Mouse (Mus musculus): ENCODE results near the gene Olfr1031.
"Not testable (repeated sequence)": the region's sequence is repeated elsewhere in the genome, so short reads cannot be mapped to it uniquely, and the experiment has no call there.

The Olfr1031 gene

DNA sequence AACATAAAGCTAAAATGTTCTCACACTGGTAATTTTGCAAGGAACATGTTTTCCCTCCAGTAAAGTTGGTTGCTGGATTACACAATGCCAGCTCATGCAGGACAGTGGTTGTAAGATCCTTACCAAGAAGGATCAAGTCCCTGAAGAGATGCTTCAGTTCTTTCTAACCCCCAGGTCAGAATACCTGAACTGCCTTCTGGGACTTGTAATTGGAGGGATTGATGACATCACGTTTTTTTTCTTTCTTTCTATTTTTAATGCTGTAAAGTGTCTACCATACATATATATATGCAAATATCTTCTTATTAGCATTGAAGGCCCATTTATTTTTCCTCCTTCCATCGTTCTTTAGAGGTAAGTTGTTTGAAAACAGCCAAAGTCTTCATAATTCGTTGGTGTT lies at the start of gene Olfr1031:
TSS of gene Olfr1031 (plus strand) at position 301 of the 400 bp plus-strand sequence.
- no peak for DNase-seq (ENCODE audit: low spot score in 2 of 2)

DNA sequence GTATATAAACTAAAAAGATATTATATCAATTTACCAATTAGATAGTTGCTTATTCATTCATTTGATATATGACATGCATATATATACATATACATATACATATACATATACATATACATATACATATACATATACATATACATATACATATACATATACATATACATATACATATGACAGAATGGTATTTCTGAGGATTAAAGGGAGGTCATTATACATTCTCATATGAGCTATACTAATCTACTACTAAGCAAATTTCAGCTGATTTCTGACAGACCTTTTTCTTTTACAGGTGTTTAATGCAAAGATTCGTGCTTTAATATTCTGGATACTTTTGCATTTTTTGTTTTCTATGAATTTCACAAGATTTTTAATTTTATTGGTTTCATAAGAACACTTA lies 40.0 kb upstream of the Olfr1031 start, which contains the start of gene Olfr1028:
TSS of gene Olfr1028 (plus strand) at position 301 of the 400 bp plus-strand sequence.
- no peak for DNase-seq (ENCODE audit: low spot score in 2 of 2)

- no peak for DNase-seq (ENCODE audit: low spot score in 2 of 2)
Measured at GRCm38 (mm10) chr2:85973595-85973994, 16.5 kb upstream of the Olfr1031 start, which contains the start of gene Olfr1029. Gene Olfr1029, plus strand, starts transcription at chr2:85973895.

GRCm38 (mm10) chr2:85978976-85979375 lies 11.1 kb upstream of the Olfr1031 start, which contains the start of gene Olfr1030:
Gene Olfr1030, plus strand, starts transcription at chr2:85979276.
- DNase-seq (ENCODE audit: low spot score in 2 of 2) = no peak

- no peak for DNase-seq (ENCODE audit: low spot score in 2 of 2)
Measured at GRCm38 (mm10) chr2:86005240-86005639, 15.1 kb downstream of the Olfr1031 start, which contains the start of gene Olfr1032. Gene Olfr1032, plus strand, starts transcription at chr2:86005540.

GRCm38 (mm10) chr2:86020406-86020805 lies 30.3 kb downstream of the Olfr1031 start, which contains the start of gene Olfr1033:
Gene Olfr1033, plus strand, starts transcription at chr2:86020633.
- not testable (repeated sequence) for DNase-seq (ENCODE audit: low spot score in 2 of 2)

- not testable (repeated sequence) for DNase-seq (ENCODE audit: low spot score in 2 of 2)
Measured at GRCm38 (mm10) chr2:86021518-86021917, 31.4 kb downstream of the Olfr1031 start.

All from left cerebral cortex, adult 9 months (tissue).